Mouse (Mus musculus) ES-E14 (cell line): Measurements from ENCODE around the gene Abca2. TPM values are rescaled to one million over a fixed set of nuclear protein-coding genes. Genes with fewer than 3 reads are reported as not detected.

Source experiments
- DNase-seq: peaks from one replicate; pipeline ENCODE4 v3.0.0-alpha.2; 2013; ENCODE audit warnings: low read depth, low spot score
- H3K27ac ChIP-seq: 2 replicates; pipeline ENCODE4 v1.5.1; 2012; ENCODE audit warnings: low read depth, mild to moderate bottlenecking, low read length, moderate library complexity, mixed read lengths; ENCODE audit not compliant: poor library complexity, insufficient read depth, severe bottlenecking
- H3K36me3 ChIP-seq: 2 replicates; pipeline ENCODE4 v1.6.1; 2012; ENCODE audit warnings: mild to moderate bottlenecking, low read length, moderate library complexity, mixed read lengths; ENCODE audit not compliant: control insufficient read depth, poor library complexity, insufficient read depth, severe bottlenecking
- H3K4me1 ChIP-seq, 2 experiments: fragments of 150-350 bp in 1 of 2; sonication (generic) in 1 of 2; 2 replicates each; pipeline ENCODE4 v1.6.1; 2012; ENCODE audit warnings: low read length in 2 of 2, mild to moderate bottlenecking in 1 of 2, mixed read lengths in 1 of 2; ENCODE audit not compliant: control insufficient read depth in 2 of 2, insufficient read depth in 2 of 2, poor library complexity in 1 of 2
- H3K4me3 ChIP-seq, 2 experiments: fragments of 150-350 bp in 1 of 2; sonication (generic) in 1 of 2; 2 replicates each; pipeline ENCODE4 v1.5.1; 2012; ENCODE audit warnings: low read length in 2 of 2, low read depth in 1 of 2, mild to moderate bottlenecking in 1 of 2, mixed read lengths in 1 of 2; ENCODE audit not compliant: insufficient read depth in 1 of 2, poor library complexity in 1 of 2, severe bottlenecking in 1 of 2
- H3K9ac ChIP-seq: 2 replicates; pipeline ENCODE4 v1.6.1; 2012; ENCODE audit warnings: low read depth, mild to moderate bottlenecking, low read length, mixed read lengths; ENCODE audit not compliant: poor library complexity, insufficient read depth, severe bottlenecking
- H3K9me3 ChIP-seq: fragments of 150-350 bp; sonication (generic); 2 replicates; pipeline ENCODE4 v1.6.1; 2012; ENCODE audit warnings: low read depth, mild to moderate bottlenecking, low read length; ENCODE audit not compliant: control insufficient read depth, insufficient read depth
- CHD2 ChIP-seq: IDR thresholded peaks from 2 replicates; pipeline ENCODE4 v1.6.1; 2014; ENCODE audit warnings: mild to moderate bottlenecking, low read depth, low read length, inconsistent platforms
- HCFC1 ChIP-seq: IDR thresholded peaks from 2 replicates; pipeline ENCODE4 v1.6.1; 2012; ENCODE audit warnings: low read length, inconsistent platforms, borderline replicate concordance; ENCODE audit not compliant: insufficient read depth
- MAFK ChIP-seq: IDR thresholded peaks from 2 replicates; pipeline ENCODE4 v1.6.1; 2014; ENCODE audit warnings: mild to moderate bottlenecking, low read depth, low read length, inconsistent platforms; ENCODE audit not compliant: insufficient read depth
- ZC3H11A ChIP-seq: IDR thresholded peaks from 2 replicates; pipeline ENCODE4 v1.6.1; 2012; ENCODE audit warnings: low read depth, mild to moderate bottlenecking, inconsistent platforms, low read length, borderline replicate concordance
- ZNF384 ChIP-seq: IDR thresholded peaks from 2 replicates; pipeline ENCODE4 v1.6.1; 2012; ENCODE audit warnings: low read depth, low read length, inconsistent platforms
- in situ Hi-C, 2 experiments: fragments of 600-800 bp; cut with MboI; formaldehyde crosslinking; loops; one replicate each; pipeline ENCODE4 v1.15.1; 2025; ENCODE audit warnings: low sequenced_read_pairs in 2 of 2, inconsistent platforms in 1 of 2; ENCODE audit not compliant: unreplicated experiment in 2 of 2
- total RNA-seq: library from RNA; depleted of rRNA; stranded (reverse); fragments of 300-350 nt; gene quantifications from 2 replicates; pipeline ENCODE4 v1.2.3, GENCODE M21; 2012

The Abca2 gene
- total RNA-seq, 1 experiment = 12.6 TPM

DNA sequence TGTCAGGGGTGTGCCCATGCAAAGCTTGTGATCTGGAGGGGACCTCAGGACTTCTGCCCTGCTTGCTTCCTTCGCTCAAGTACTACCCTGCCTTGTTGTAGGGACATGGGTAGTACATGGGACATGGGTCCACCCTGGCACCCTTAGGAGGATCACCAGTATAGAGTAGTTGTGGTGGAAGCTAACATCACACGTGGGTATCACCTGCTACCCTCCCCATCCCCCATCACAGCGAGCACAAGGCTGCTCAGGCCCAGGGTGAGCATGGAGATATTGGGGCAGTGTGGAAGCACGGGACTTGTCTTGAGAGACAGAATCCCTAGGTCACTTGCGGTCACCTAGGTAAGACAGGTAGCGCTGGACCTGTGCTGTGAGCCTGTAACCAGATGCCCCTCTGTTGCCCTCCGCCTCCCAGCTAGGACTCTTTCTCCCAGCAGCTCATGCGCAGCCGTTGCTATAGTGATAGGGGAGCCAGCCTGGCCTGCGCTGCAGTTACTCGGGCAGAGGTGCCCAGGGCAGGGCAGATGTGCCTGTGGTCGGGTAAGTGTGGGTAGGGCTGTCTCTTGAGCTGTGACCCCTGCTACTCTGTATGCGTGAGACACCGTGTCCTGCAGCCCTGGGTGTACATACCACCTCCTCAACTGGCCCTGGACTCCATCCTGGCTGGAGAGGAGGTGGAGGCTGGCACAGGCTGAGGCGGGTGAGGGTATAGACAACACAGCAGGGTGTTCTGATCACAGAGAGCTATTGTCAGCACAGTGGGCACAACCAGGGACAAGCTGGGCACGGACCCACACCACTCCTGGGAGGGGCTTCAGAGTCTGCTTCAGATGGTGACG is 2.1 kb downstream of the Abca2 start:
- in situ Hi-C loops = no loop called here
- Histone ChIP-seq H3K36me3 (peaks cover 9% of the 10 kb centered on the region; the same call in 1 of the 2 replicates), H3K27ac (no peak overlapping the region), H3K4me1 (peaks cover 0 to 5% of the 10 kb centered on the region in 2 experiments; a peak in 1 of 4 replicates), H3K9me3 (no peaks in the 10 kb centered on the region), H3K4me3 (no peak overlapping the region), H3K9ac (no peak overlapping the region)
- DNase-seq = no peak
- TF ChIP-seq ZC3H11A (no peak), HCFC1 (no peak), MAFK (no peak), ZNF384 (no peak), CHD2 (no peak)

DNA sequence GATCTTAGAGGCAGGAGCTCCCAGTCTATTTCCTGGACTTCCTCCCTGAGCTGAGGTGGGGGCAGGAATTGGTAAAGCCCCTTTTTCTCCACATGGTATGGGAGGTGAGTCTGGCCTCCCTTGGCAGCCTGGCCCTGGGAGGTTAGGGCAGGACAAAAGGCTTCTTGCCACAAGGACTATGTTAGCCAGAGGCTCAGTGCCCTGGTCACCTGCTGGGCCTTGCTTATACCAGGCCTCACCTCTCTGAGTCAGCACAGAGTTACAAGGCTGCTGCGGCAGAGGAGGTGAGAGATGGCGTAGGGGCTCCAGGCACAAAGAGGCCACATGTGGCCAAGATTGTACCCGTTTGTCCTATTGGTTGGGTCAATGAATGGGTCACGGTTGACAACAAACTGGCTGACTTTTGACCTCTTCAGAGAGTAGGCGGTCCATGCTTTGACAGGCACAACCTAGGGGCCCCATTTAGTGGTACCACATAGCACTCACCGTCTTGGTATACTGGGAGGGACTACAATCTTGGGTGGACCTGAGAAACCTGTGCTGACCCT is 2.9 kb downstream of the Abca2 start:
- DNase-seq = no peak
- in situ Hi-C loops = no loop called here
- Histone ChIP-seq H3K4me3 (no peak overlapping the region), H3K4me1 (peaks cover 0 to 5% of the 10 kb centered on the region in 2 experiments; a peak in 1 of 4 replicates), H3K9ac (no peak overlapping the region), H3K9me3 (no peaks in the 10 kb centered on the region), H3K36me3 (peaks cover 11% of the 10 kb centered on the region; the same call in 1 of the 2 replicates), H3K27ac (no peak overlapping the region)
- no peak for TF ChIP-seq CHD2
- TF ChIP-seq ZC3H11A = no peak
- no peak for TF ChIP-seq MAFK
- no peak for TF ChIP-seq ZNF384
- no peak for TF ChIP-seq HCFC1

DNA sequence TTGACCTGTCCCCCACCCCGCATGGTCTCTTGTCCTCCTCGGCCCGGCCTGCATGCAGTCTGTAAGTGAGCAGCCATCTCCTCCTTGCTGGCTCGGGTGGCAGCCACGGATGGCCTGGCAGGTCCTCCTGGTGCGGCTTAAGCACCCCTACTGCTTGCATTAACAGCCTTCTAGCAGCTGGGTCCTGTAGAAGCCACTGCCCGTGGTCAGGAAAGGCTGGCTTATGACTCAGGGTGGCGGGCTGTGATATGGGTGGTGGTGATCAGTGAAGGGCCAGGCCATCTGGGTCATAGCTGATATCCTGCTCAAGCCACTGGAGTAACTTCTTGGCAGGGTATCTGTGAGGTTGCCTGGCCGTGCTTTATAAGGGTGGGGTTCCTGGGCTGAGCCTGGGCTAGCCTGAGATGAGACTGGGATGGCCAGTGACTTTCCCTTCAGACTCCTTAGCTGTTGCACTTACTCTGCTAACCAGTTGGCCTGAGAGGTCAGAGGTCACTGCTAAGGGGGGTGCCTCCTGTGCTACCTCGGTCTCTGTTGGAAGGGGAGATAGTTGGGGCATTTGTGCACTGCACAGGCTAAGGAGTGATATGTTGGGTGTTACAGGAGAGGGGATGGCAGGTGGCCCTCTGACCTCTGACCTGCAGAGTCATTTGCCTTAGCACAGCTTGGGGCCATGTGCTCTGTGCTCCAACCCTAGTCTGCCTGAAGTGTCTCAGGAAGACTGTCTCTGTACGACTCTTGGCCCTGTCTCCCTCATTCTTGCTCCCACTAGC is 4.0 kb downstream of the Abca2 start:
- no peak overlapping the region for H3K4me3 ChIP-seq
- no peaks in the 10 kb centered on the region for H3K9me3 ChIP-seq
- no peak overlapping the region for H3K9ac ChIP-seq
- H3K36me3 ChIP-seq = peaks cover 21% of the 10 kb centered on the region; the same call in 1 of the 2 replicates
- no peak for DNase-seq
- in situ Hi-C loops = no loop called here
- TF ChIP-seq MAFK (no peak), ZC3H11A (no peak)
- H3K4me1 ChIP-seq = peaks cover 0 to 4% of the 10 kb centered on the region in 2 experiments; a peak in 1 of 4 replicates
- H3K27ac ChIP-seq = no peak overlapping the region

DNA sequence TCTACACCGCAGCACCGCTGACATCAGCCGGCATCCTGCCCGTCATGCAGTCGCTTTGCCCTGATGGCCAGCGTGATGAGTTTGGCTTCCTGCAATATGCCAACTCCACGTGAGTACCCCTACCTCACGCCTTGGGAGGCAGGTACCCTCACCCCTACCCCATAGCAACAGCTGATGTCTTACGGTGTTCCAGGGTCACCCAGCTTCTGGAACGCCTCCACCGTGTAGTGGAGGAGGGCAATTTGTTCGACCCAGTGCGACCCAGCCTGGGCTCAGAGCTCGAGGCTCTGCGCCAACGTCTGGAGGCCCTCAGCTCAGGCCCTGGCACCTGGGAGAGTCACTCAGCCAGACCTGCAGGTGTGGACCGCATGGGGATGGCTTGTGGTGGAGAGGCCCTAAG is 4.6 kb downstream of the Abca2 start:
- Histone ChIP-seq H3K4me1 (peaks cover 0 to 7% of the 10 kb centered on the region in 2 experiments; a peak in 1 of 4 replicates), H3K4me3 (no peak overlapping the region), H3K9me3 (no peaks in the 10 kb centered on the region), H3K27ac (no peak overlapping the region), H3K9ac (no peak overlapping the region), H3K36me3 (peaks cover 23% of the 10 kb centered on the region; the same call in 1 of the 2 replicates)
- in situ Hi-C loops = no loop called here
- no peak for TF ChIP-seq MAFK
- no peak for TF ChIP-seq ZC3H11A
- no peak for TF ChIP-seq ZNF384
- DNase-seq = no peak
